Mouse (Mus musculus) lung, postnatal 10 days (tissue): ENCODE results near the gene Anks6.

Experiments
- DNase-seq: peaks from one replicate; pipeline ENCODE4 v3.0.0; 2021

The Anks6 gene

GRCm38 (mm10) chr4:46988824-46989223, 68.4 kb downstream of the Anks6 start:
- no peak for DNase-seq

GRCm38 (mm10) chr4:46988257-46988656, 69.0 kb downstream of the Anks6 start:
- no peak for DNase-seq

- no peak for DNase-seq
These were observed 69.4 kb downstream of the Anks6 start for GRCm38 (mm10) chr4:46987809-46988208.

- no peak for DNase-seq
These were observed 71.2 kb downstream of the Anks6 start for GRCm38 (mm10) chr4:46986054-46986453.

GRCm38 (mm10) chr4:46982912-46983311, 74.3 kb downstream of the Anks6 start:
- no peak for DNase-seq

- DNase-seq = no peak
These were observed 75.1 kb downstream of the Anks6 start for GRCm38 (mm10) chr4:46982094-46982493.

GRCm38 (mm10) chr4:46978371-46978770, 78.9 kb downstream of the Anks6 start:
- no peak for DNase-seq

GRCm38 (mm10) chr4:46977161-46977560, 80.1 kb downstream of the Anks6 start:
- DNase-seq = no peak

GRCm38 (mm10) chr4:46976671-46977071, 80.6 kb downstream of the Anks6 start:
- DNase-seq = no peak

- no peak for DNase-seq
These were observed 83.9 kb downstream of the Anks6 start for GRCm38 (mm10) chr4:46973322-46973721.

GRCm38 (mm10) chr4:46967981-46968380, 89.2 kb downstream of the Anks6 start:
- DNase-seq = no peak

- DNase-seq = peak; percentile 51
These were observed 90.7 kb downstream of the Anks6 start for GRCm38 (mm10) chr4:46966551-46966950.
